Mouse (Mus musculus) adrenal gland, postnatal 14 days (tissue): ENCODE results near the gene Caln1. TPM values are rescaled to one million over a fixed set of nuclear protein-coding genes. Genes with fewer than 3 reads are reported as not detected.

Source experiments
- DNase-seq: peaks from one replicate; pipeline ENCODE4 v3.0.0; 2021; ENCODE audit warnings: mixed read lengths
- long read RNA-seq, 2 experiments: library from polyadenylated mRNA; stranded (forward); transcript quantifications; one replicate each; pipeline ENCODE4 v2.0.0; 2021
- total RNA-seq: library from RNA; stranded (reverse); gene quantifications from 2 replicates; pipeline ENCODE4 v1.2.3, GENCODE M21; 2021

The Caln1 gene
- total RNA-seq: 29.7 and 35.2 TPM in 2 replicates
- long read RNA-seq, experiment 1, full-length matches to known transcripts: 38 of 53 reads
- long read RNA-seq, experiment 1, partial matches to known transcripts: 2 of 53 reads
- long read RNA-seq, experiment 1, other reads (novel, unspliced or antisense): 13 of 53 reads
- long read RNA-seq, experiment 2, transcript Caln1-201 (7 exons, 1,801 nt): major isoform, 22 of 39 reads
- long read RNA-seq, experiment 2, partial matches to known transcripts: 3 of 39 reads
- long read RNA-seq, experiment 2, other reads (novel, unspliced or antisense): 14 of 39 reads

DNA sequence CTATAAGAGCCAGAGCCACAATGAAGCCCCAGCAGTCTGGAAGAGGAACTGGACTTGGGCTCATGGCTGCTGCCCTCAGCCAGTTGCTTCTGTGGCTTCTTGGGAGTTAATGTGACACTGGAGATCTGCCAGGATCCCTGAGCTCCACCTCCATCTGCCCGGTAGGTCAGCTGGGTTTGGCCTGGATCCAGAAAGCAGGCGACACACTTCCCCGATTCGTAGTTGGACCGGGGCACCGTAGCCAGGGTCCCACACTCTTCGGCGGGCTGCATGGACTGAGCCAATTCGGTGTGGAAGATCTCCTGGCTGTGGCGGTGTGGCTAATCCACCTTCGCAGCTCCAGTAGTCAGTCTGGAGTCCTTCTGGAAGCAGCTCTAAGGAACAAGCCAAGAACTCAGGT lies at the start of gene Caln1:
TSS of gene Caln1 (plus strand) at position 219 of the 400 bp plus-strand sequence.
- DNase-seq: peak; percentile 80

DNA sequence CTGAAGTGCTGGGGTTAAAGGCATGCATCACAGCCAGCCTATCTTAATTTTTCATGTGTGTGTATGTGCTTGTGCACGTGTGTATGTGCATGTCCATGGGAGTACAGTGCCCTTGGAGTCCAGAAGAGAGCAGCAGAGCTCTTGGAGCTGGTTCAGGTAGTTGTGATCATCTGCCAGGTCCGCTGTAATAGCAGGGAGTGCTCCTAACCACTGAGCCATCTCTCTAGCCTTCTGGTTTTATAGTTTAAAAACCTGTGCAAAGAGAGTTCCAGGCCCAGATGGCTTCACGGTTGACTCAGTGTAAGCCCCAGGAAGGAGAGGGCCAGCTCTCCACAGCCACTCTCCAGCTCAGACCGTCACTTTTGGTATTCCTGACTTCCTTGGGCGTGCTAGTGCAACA lies 49.5 kb upstream of the Caln1 start:
- no peak for DNase-seq

DNA sequence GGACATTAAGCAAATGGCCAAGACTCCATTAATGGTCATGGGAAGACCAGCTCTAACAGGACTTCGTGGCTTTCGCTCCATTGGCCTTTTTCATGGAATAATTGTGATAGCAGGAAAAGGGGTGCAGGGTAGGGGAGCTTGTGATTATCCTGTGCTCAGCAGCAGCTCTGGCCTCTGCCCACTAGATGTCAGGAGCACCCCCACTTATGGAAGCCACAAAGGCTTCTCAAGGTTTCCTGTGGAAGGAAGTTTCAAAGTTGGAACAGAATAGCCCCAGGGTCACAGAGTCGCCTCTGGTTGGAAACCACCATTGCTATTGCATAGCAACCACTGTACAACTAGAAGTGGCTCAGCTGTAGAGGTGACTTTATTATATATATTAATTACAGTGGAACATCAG lies 48.8 kb upstream of the Caln1 start:
- DNase-seq: peak; percentile 77

DNA sequence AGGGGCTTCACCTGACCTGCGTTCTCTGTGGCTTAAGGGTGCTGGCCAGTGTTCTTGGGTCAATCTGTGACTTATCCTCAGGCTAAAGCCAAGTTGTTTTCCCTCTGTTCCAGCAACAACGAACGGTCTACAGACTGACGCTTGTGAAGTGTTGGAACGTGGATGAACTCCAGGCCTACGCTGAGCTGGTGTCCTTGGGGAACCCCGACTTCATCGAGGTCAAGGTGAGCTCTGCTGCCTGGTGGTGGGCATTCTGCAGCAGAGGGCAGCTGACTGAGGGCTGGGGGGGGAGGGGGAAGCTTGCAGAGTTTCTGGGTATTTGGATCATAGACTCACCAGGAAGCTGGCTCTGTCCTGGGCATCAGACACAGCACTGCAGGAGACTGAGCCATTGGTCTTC lies 43.8 kb upstream of the Caln1 start:
- DNase-seq: peak; percentile 36

DNA sequence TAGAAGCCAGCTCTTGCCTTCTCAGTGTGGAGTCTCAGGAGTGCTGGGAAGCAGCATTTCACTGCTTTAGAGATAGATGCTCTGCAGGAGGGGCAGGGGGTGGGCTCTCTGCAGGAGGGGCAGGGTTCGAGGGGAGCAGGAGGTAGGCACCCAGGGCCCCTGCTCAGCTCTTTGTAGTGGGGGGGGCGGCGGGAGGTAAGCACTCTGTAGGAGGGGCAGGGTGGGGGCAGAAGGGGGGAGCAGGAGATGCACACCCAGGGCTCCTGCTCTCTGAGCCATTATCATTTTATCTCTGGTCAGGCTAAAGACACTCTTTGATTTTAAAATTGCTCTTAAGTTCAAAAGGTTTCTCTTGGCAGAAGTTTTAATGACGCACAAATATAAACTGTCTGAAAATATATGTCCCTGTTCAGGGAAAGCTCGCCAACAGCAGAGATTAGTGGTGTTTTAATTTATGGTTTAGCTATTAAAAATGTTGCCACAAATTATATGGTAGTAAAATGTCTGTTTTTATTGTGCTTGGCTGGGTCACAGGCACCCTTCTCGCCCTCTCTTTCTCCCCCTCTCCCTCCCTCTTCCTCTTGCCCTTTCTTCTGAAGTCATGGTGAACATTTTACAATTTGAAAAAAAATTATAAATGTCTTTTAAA lies 41.5 kb upstream of the Caln1 start:
- DNase-seq: peak; percentile 21

DNA sequence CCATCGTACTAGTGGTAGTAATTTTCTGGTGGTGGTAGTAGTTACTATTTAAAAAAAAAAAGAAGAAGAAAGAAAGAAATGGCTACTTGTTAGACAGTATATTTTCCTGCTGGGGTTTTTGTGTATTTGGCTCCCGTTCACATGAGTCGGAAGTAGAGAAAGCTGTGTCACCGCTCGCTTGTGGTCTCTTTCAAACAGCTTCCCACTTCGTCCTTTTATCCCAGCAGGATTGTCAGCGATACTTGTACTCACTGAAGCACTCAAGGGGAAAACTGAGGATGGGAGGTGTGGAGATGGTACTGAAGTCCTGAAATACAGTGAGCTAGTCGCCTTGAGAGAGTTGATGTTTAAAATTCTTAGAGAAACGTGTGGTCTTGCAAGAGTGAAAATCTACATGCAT lies 40.9 kb upstream of the Caln1 start:
- no peak for DNase-seq

DNA sequence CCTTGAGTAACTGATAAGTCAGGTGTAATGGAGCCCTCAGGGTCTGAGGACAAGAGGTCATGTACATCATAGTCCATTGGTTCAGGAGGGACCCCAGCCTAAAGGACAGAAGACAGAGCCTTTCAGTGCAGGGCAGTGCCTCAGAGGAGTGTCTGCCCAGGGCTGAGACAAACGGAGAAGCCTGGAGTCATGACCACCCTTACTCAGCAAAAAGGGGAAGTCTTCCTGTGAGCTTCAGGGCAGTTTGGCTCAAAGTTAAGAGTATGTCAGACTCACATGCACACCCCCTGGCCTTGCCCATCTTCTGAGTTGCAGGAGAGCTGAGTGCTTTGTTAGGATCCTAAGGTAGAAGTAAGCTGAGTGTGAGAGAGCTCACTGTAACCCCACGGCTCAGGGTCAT lies 39.4 kb upstream of the Caln1 start:
- DNase-seq: no peak

DNA sequence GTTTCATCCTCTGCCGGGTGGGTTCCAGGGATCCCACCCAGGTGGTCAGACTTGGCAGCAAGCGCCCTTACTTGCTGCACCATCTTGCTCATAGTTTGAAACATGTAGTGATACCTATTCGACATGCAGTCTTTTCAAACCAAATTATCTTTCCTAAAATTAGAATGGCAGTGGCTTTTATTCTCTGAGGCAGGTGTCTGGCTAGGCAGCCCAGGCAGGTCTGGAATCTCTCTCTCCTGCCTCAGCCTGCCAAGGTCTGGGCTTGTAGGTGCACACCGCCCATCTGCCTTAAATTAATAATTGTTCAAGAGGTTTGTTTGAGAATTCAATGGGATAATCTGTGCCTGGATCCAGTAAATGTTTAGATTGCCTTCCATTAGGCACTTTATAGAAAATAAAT lies 38.5 kb upstream of the Caln1 start:
- no peak for DNase-seq

DNA sequence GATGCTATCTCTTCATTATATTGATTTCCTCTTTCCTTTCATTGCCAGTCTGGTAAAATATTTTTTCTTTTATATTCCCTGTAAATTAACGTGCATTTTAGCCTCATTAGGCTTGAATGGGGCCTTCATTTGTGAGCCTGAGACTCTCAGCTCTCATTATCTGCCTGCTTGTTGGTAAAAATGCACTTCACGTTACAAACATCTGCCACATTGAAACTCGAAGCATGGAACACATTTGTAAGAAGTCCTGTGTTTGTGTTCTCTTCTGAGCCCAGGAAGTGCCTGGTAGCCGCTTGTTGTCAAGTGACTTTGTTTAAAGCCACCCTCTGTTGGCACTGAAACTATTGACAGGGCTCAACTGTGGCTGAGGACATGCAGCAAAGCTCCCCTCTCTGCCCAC lies 38.0 kb upstream of the Caln1 start:
- no peak for DNase-seq

DNA sequence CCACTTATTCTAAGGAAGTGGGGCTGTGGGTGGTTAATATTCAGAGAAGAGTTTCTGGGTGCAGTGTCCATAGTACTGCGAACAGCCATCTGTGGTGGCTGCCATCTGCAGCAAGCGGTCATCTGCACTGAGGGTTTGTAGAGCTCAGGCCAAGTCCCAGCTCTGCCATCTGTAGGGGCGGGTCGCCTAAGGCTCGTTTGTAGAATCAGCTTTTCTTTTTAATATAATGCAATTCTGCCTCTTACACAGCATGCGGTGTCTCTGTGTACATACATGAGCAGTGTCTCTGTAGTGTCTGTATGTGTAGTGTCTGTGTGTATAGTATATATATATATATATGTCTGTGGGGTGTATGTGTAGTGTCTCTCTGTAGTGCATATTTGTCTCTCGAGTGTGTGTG lies 35.7 kb upstream of the Caln1 start:
- no peak for DNase-seq

DNA sequence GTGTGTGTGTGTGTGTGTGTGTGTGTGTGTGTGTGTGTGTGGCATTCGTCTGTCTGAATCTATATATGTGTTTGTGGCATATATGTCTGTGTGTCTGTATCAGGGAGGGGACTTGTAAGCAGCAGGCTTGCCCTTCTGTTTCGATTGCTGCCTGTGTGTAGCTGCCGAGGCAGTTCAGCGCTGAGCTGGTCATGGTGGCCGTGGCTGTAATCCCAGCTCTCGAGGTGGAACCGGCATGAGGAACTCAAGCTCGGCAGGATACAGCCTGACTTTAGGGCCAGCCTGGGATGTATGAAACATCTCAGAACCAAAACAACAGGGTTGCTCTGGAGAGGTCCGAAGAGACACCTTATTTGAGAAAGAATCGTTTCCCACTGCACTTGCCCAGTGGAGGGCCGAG lies 35.3 kb upstream of the Caln1 start:
- DNase-seq: no peak

DNA sequence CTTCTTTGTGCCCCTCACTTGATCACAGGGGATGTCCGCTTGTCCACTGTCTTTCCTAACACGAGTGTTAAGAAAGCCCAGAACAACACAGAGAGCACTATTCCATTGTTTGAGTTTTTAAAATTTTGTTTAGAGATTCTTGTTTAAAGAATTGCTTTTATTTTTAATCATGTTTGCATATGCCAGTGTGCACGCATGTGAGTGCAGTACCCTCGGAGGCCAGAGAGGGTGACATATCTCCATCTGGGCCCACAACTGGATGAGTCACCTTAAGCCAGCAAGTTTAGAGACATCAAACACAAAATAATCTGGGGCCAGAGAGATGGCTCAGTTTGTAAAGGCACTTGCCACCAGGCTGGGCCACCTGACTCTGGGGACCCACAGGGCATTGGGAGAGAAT lies 33.8 kb upstream of the Caln1 start:
- no peak for DNase-seq

DNA sequence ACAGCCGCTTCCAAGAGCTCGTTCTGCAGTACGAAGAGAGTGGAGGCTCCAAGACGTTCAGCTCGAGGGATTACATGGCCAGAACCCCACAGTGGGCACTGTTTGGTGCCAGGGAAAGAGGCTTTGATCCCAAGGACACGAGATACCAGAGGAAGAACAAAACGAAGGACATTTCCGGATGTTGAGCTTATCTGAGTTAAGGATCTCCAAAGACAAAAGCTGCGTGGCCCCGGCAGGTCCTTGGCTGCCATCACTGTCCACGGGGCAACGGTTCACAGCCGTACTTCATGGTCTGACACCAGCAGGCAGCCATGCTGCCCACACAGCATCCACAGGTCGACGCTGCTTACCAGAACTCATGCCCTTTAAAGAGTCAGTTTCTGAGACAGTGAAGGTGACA lies 28.6 kb upstream of the Caln1 start:
- DNase-seq: peak; percentile 66

DNA sequence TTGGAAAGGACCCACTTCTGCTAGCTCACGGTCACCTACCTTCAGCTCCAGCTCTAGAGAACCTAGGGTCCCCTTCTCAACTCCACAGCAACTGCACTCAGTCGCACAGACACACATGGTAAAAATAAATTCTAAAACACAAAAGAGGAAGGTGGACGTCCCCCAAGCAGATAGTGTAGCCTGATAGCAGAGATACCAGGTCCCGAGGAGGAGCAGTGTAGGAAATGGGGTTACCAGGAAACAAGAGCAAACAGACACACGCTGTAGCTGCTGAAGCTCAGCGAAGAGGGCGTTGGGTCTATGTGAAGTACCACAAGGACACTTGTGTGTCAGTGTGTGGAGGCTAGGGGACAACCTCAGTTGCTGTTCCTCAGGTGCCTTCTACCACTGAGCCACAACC lies 24.3 kb upstream of the Caln1 start:
- no peak for DNase-seq

DNA sequence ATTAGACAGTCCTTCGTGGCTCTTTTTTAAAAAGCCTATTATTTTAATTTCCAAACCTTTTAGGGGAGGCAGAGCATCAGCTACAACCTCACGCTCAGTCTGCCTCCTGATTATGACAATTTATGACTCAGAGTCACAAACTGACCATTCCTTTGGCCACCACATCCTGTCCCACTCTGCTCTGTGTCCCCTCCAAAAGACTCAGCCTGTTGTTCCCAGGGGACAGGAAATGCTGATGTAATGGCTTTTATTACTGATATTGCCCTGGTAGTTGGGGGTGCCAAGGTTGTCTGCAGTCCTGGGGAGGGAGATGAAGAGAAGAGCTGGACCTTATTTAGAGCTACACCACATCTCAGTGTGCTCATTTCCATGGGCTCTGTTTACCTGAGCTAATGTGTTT lies 23.4 kb upstream of the Caln1 start:
- DNase-seq: no peak

DNA sequence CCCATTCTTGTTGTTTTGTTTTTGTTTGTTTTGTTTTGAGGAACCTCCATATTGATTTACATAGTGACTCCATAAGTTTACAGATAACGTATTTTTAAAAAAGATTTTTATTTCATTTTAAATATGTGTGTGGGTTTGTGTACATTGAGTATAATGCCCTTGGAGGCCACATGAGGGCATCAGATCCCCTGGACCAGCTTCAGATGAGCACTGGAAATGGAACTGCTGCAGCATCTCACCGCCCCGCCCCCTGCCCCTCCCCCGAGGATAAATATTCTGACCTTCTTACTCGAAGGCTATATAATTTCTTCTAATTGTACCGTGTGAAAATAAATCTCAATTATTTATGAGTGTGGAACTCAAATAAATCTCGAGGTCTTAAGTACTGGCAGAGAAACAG lies 14.0 kb upstream of the Caln1 start:
- no peak for DNase-seq

DNA sequence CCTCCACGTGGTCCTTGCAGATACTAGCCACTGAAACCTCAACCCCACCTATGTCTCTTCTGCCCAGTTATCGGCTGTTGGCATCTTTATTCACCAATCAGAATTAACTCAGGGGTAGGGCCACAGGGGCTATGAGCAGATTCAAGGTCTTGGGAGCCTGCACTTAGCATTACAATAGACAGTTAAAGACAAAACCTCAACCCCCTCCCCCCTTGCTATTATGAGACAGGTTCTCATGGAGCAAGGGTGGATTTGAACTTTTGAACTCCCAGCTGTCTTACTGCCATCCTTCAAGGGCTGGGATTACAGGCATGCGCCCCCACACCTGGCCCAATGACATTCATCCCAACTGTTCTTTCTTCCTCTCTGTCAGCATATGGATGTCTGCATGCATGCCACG lies 6.1 kb upstream of the Caln1 start:
- no peak for DNase-seq

DNA sequence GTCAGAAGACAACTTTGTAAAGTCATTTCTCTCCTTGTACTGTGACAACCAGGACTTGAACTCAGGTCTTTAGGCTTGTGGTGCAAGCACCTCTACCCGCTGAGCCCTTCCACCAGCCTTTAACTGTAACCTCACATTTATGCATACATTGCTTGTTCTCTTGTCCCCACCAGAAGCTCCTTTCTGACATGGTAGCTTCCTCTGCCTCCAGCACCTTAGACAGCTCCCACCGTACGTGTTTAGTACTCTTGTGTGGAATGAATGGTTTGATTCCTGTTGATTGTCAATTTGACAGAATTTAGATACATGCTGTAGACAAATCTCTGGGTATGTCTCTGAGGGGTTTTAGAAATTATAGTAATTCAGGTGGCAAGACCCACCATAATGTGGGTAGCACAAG lies 5.5 kb upstream of the Caln1 start:
- peak; percentile 45 for DNase-seq

DNA sequence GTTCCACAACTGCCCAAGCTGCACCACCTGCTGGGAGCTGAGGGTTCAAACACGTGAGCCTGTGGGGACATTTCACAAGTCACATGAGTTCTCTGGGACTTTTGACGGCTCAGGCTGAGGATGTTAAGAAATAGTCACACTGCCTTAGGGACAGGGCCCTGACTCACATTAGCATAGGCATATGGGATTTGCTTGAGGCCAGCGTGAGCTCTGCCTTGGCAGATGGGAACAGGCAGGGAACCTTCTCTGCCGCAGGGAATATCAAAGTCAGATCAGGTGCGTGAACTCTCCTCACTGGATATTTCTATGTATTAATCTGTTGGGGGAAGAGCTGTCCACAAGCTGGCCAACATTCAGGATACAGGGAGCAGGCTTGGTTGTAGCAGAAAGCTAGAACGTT lies 1.0 kb upstream of the Caln1 start:
- DNase-seq: no peak

DNA sequence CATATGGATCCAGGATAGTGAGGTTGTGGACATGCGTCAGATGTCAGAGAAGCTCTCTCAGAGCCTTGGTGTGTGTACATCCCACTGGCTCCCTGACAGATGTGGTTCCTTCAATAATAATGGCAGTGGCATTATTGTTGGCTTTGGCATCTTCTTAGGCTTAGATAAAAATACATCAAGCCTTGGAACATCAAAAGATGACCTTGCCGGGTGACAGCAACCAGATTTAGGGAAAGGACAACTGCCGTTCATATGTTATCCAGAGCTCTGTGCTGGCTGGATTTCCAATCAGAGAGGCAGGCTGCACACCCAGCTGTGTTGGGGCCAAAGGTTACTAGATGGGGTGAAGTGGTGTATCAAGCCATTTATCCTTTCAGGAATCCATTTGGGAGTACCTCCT lies 6.2 kb downstream of the Caln1 start:
- DNase-seq: peak; percentile 61

DNA sequence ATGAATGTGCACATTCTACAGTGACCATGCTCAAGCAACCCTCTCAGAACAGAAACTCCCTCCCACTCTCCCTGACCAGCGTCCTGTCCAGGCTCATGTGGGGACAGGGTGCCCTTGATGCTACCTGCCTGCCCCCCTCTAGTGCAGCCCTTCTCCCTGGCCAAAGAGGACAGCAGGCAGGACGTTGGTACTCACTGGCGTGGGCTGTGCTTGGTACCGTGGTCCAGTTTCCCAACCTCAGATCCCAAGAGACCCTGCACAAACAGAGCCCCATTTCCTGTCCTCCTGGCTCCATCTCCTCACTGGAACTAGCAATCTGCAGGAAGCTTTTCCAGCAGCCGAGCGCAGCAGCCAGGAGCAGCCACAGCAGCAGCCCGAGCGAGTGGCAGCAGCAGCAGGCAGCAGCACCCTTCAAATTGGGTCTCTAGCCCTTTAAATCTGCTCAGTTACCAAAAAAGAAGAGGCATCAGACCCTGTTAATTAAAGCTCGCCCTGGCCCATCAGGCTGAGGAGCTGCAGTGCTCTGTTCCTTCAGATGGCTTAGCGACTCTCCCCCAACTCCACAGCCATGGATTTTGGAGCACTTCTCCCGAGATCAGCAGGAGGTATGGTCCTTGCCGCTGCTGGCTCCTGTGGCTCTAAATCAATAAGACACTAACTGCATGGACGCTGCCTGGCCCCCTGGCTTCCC lies 15.1 kb downstream of the Caln1 start, which contains the start of gene A330070K13Rik:
TSS of gene A330070K13Rik (minus strand) at position 410 of the 691 bp plus-strand sequence.
- peak; percentile 10 for DNase-seq

DNA sequence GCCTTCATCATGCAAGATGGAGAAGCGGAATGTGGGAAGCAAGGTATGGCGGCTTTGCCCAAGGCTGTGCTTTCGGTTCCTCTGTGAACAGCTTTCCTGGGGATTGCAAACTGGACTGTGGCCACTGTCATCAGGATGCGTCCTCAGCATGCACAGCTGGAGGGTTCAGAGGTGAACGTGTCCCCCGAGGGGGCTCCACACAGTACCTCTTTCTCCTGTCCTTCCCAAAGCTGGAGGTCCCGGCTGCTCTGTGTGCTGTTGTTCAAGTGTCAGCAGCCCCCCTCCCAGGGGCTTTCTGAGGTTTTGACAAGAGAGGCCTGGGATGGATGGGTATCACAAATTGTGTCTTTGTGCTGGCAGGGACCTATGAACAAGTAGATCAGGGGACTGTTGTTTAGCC lies 17.2 kb downstream of the Caln1 start:
- no peak for DNase-seq

DNA sequence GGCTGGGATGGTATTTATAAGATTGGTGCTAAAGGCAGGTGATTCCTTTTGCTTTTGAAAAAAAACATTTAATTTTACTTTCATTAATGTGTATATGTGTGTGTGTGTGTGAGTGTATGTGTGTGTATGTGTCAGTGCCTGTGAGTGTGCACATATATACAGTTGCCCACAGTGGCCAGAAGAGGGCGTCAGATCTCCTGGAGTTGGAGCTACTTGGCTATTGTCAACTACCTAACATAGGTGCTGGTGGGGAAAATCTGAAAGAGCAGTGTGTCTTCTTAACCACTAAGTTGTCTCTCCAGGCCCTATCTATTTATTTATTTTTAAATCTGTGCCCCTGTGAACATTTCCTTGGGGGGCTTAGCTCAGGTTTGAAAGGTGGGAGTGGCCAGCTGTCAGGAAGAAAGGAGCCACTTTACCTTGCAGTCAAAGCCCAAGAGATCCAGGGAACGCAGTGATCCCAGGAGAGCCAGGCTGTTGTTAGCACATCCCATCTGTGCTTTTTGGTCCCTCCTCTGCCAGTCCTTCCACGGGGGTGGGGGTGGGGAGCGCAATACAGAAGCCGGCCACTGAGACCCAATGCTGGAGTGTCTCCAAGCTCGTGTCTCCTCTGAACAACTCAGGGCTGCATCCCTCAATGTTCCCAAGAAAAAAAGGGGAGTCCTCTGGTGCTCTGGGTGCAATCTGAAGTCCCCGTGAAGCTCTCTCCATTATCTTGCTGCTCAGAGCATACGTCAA lies 24.5 kb downstream of the Caln1 start:
- DNase-seq: peak; percentile 20
